Mouse (Mus musculus) T-helper 2 cell (primary cell): ENCODE measurements around the gene Tmem14c.
"Not testable (repeated sequence)": the region's sequence is repeated elsewhere in the genome, so short reads cannot be mapped to it uniquely, and the experiment has no call there.

Experiments used
- in situ Hi-C: fragments of 300-600 bp; cut with MboI, MseI; formaldehyde crosslinking; loops from one replicate; pipeline ENCODE4 v1.15.1; 2025; ENCODE audit warnings: high pct_unique_total_duplicates

Tmem14c gene

GRCm38 (mm10) chr13:41015829-41016634 is at the start of gene Tmem14c:
Gene Tmem14c (plus strand): TSS chr13:41016292.
- in situ Hi-C loops, result loop anchor here (10.0 kb wide), 1 partner anchor 219 kb away; no protein-coding TSS in a partner anchor

- in situ Hi-C loops, result no loop called here
Observed at GRCm38 (mm10) chr13:40967609-40968008, 48.5 kb upstream of the Tmem14c start.

- in situ Hi-C loops, result no loop called here
Observed at GRCm38 (mm10) chr13:40968564-40968963, 47.5 kb upstream of the Tmem14c start.

- in situ Hi-C loops, result no loop called here
Observed at GRCm38 (mm10) chr13:40969761-40970390, 46.2 kb upstream of the Tmem14c start.

- in situ Hi-C loops, result no loop called here
Observed at GRCm38 (mm10) chr13:40971261-40971660, 44.8 kb upstream of the Tmem14c start.

- in situ Hi-C loops, result no loop called here
Observed at GRCm38 (mm10) chr13:40971831-40972230, 44.3 kb upstream of the Tmem14c start.

GRCm38 (mm10) chr13:40972976-40973375 is 43.1 kb upstream of the Tmem14c start:
- in situ Hi-C loops, result no loop called here

- in situ Hi-C loops, result no loop called here
Observed at GRCm38 (mm10) chr13:40977609-40978008, 38.5 kb upstream of the Tmem14c start.

- in situ Hi-C loops, result no loop called here
Observed at GRCm38 (mm10) chr13:40978652-40979051, 37.4 kb upstream of the Tmem14c start.

GRCm38 (mm10) chr13:40979321-40979720 is 36.8 kb upstream of the Tmem14c start:
- in situ Hi-C loops, result no loop called here

- in situ Hi-C loops, result no loop called here
Observed at GRCm38 (mm10) chr13:40982759-40983158, 33.3 kb upstream of the Tmem14c start.

GRCm38 (mm10) chr13:40986081-40986480 is 30.0 kb upstream of the Tmem14c start:
- in situ Hi-C loops, result no loop called here

GRCm38 (mm10) chr13:40987608-40988303 is 28.3 kb upstream of the Tmem14c start:
- in situ Hi-C loops, result not testable (repeated sequence)

GRCm38 (mm10) chr13:40988418-40988817 is 27.7 kb upstream of the Tmem14c start:
- in situ Hi-C loops, result no loop called here

- in situ Hi-C loops, result loop anchor here (5.0 kb wide), 1 partner anchor 253 kb away; the partner anchor contains the start of gene Smim13
Observed at GRCm38 (mm10) chr13:40994487-40995263, 21.4 kb upstream of the Tmem14c start.

- in situ Hi-C loops, result loop anchor here (5.0 kb wide), 1 partner anchor 249 kb away; the partner anchor contains the start of gene Smim13
Observed at GRCm38 (mm10) chr13:40998537-40998936, 17.6 kb upstream of the Tmem14c start.

GRCm38 (mm10) chr13:41000140-41000925 is 15.8 kb upstream of the Tmem14c start:
- in situ Hi-C loops, result no loop called here

- in situ Hi-C loops, result no loop called here
Observed at GRCm38 (mm10) chr13:41000926-41001639, 15.0 kb upstream of the Tmem14c start, which contains the start of gene Pak1ip1. Gene Pak1ip1 (plus strand): TSS chr13:41001023.

GRCm38 (mm10) chr13:41002001-41002400 is 14.1 kb upstream of the Tmem14c start:
- in situ Hi-C loops, result no loop called here

- in situ Hi-C loops, result no loop called here
Observed at GRCm38 (mm10) chr13:41006244-41006643, 9.8 kb upstream of the Tmem14c start.
